Mouse (Mus musculus): Measurements from ENCODE around the gene Hapln3. TPM values are rescaled to one million over a fixed set of nuclear protein-coding genes. Genes with fewer than 3 reads are reported as not detected.

Gene Hapln3
- polyA plus RNA-seq (2014; fragmentation: Nextera tagmentation; extraction: Ambion mirVana): 1.2 and 1.4 TPM in 2 replicates

GRCm38 (mm10) chr7:79130843-79131444 lies at the start of gene Hapln3:
Hapln3 (minus strand) TSS chr7:79131018.
- H3K4me3 ChIP-seq (ENCODE audit: low read depth, low read length): peak within 1 kb of the TSS; percentile 36
- 3% methylated on average over 19 of the region's 19 CpGs for WGBS (ENCODE audit: insufficient replicate concordance)
- ATAC-seq (replicated peaks; ENCODE audit: insufficient number of reproducible peaks, low FRiP score, low TSS enrichment): peak; percentile 15; the same call in 1 of the 2 replicates
- peak within 1 kb of the TSS; percentile 59 for H3K4me2 ChIP-seq
- no peak within 1 kb of the TSS for H3K27ac ChIP-seq (ENCODE audit: low read depth, low read length)
- H3K4me1 ChIP-seq (ENCODE audit: control insufficient read depth, insufficient read depth, low read length): peaks cover 34% of the 10 kb centered on the region
- H3K36me3 ChIP-seq (ENCODE audit: control insufficient read depth, insufficient read depth, low read length): no peaks in the 10 kb centered on the region; the same call in 1 of the 2 replicates
- H3K9me3 ChIP-seq (replicated peaks; ENCODE audit: control insufficient read depth, low read length): no peaks in the 10 kb centered on the region
- peak within 1 kb of the TSS; percentile 61; the same call in 1 of the 2 replicates for H3K9ac ChIP-seq (ENCODE audit: low read depth, low read length)
- H3K27me3 ChIP-seq (ENCODE audit: control insufficient read depth, insufficient read depth, low read length): peaks cover 3% of the 10 kb centered on the region; the same call in 1 of the 2 replicates

- H3K36me3 ChIP-seq (ENCODE audit: control insufficient read depth, insufficient read depth, low read length): no peaks in the 10 kb centered on the region
- no peaks in the 10 kb centered on the region for H3K4me1 ChIP-seq (ENCODE audit: control insufficient read depth, insufficient read depth, low read length)
- H3K4me2 ChIP-seq: no peak overlapping the region
- H3K9ac ChIP-seq (ENCODE audit: low read depth, low read length): no peak overlapping the region
- H3K9me3 ChIP-seq (replicated peaks; ENCODE audit: control insufficient read depth, low read length): no peaks in the 10 kb centered on the region
- 56% methylated on average over 3 of the region's 3 CpGs for WGBS (ENCODE audit: insufficient replicate concordance)
- no peak overlapping the region for H3K4me3 ChIP-seq (ENCODE audit: low read depth, low read length)
- H3K27ac ChIP-seq (ENCODE audit: low read depth, low read length): no peak overlapping the region
- ATAC-seq (replicated peaks; ENCODE audit: insufficient number of reproducible peaks, low FRiP score, low TSS enrichment): no peak
- H3K27me3 ChIP-seq (ENCODE audit: control insufficient read depth, insufficient read depth, low read length): no peaks in the 10 kb centered on the region
Measured at GRCm38 (mm10) chr7:79173800-79174199, 43.0 kb upstream of the Hapln3 start.

- Histone ChIP-seq H3K27me3 (ENCODE audit: control insufficient read depth, insufficient read depth, low read length) (no peaks in the 10 kb centered on the region), H3K4me2 (no peak overlapping the region), H3K9ac (ENCODE audit: low read depth, low read length) (no peak overlapping the region), H3K4me1 (ENCODE audit: control insufficient read depth, insufficient read depth, low read length) (no peaks in the 10 kb centered on the region), H3K36me3 (ENCODE audit: control insufficient read depth, insufficient read depth, low read length) (no peaks in the 10 kb centered on the region), H3K27ac (ENCODE audit: low read depth, low read length) (no peak overlapping the region), H3K9me3 (replicated peaks; ENCODE audit: control insufficient read depth, low read length) (no peaks in the 10 kb centered on the region), H3K4me3 (ENCODE audit: low read depth, low read length) (no peak overlapping the region)
- ATAC-seq (replicated peaks; ENCODE audit: insufficient number of reproducible peaks, low FRiP score, low TSS enrichment): no peak
- 74% methylated on average over 1 of the region's 1 CpGs for WGBS (ENCODE audit: insufficient replicate concordance)
Measured at GRCm38 (mm10) chr7:79171782-79172181, 41.0 kb upstream of the Hapln3 start.

DNA sequence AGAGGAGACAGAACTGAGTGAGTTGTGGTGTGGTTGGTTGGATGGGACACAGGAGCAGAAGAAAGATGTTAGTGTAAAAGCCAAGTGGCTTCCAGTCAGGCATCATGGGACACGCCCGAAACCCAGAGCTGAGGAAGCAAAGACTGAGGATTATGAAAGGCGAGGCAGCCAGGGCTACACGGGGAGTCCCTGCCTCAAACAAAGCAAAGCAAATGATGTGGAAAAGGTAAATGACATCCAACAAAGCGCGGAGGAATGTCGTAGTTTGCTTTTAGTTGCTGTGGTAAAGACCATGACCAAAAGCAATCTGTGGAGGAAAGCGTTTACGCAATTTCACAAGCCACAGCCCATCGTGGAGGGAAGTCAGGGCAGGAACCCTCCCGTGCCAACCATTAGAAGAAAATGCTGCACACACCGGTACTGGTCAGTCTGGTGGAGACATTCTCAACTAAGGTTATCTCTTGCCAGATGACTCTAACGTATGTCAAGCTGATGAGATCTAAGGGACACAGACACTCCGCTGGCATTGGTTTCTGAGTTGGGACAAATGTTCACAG lies 36.3 kb upstream of the Hapln3 start:
- H3K36me3 ChIP-seq (ENCODE audit: control insufficient read depth, insufficient read depth, low read length): no peaks in the 10 kb centered on the region
- no peak overlapping the region for H3K9ac ChIP-seq (ENCODE audit: low read depth, low read length)
- ATAC-seq (replicated peaks; ENCODE audit: insufficient number of reproducible peaks, low FRiP score, low TSS enrichment): no peak
- no peak overlapping the region for H3K4me2 ChIP-seq
- 0 out of 2 replicates have a peak, but pooled peaks cover 3% of the 10 kb centered on the region for H3K9me3 ChIP-seq (replicated peaks; ENCODE audit: control insufficient read depth, low read length)
- WGBS (ENCODE audit: insufficient replicate concordance): 80% methylated on average over 14 of the region's 14 CpGs
- H3K27ac ChIP-seq (ENCODE audit: low read depth, low read length): no peak overlapping the region
- H3K4me1 ChIP-seq (ENCODE audit: control insufficient read depth, insufficient read depth, low read length): no peaks in the 10 kb centered on the region
- H3K4me3 ChIP-seq (ENCODE audit: low read depth, low read length): no peak overlapping the region
- no peaks in the 10 kb centered on the region for H3K27me3 ChIP-seq (ENCODE audit: control insufficient read depth, insufficient read depth, low read length)

GRCm38 (mm10) chr7:79159406-79159805 lies 28.6 kb upstream of the Hapln3 start:
- Histone ChIP-seq H3K9ac (ENCODE audit: low read depth, low read length) (no peak overlapping the region), H3K27ac (ENCODE audit: low read depth, low read length) (no peak overlapping the region), H3K27me3 (ENCODE audit: control insufficient read depth, insufficient read depth, low read length) (no peaks in the 10 kb centered on the region), H3K36me3 (ENCODE audit: control insufficient read depth, insufficient read depth, low read length) (no peaks in the 10 kb centered on the region), H3K4me1 (ENCODE audit: control insufficient read depth, insufficient read depth, low read length) (no peaks in the 10 kb centered on the region), H3K9me3 (replicated peaks; ENCODE audit: control insufficient read depth, low read length) (0 out of 2 replicates have a peak, but pooled peaks cover 3% of the 10 kb centered on the region), H3K4me3 (ENCODE audit: low read depth, low read length) (no peak overlapping the region), H3K4me2 (no peak overlapping the region)
- ATAC-seq (replicated peaks; ENCODE audit: insufficient number of reproducible peaks, low FRiP score, low TSS enrichment): no peak
- WGBS (ENCODE audit: insufficient replicate concordance): 81% methylated on average over 1 of the region's 1 CpGs

DNA sequence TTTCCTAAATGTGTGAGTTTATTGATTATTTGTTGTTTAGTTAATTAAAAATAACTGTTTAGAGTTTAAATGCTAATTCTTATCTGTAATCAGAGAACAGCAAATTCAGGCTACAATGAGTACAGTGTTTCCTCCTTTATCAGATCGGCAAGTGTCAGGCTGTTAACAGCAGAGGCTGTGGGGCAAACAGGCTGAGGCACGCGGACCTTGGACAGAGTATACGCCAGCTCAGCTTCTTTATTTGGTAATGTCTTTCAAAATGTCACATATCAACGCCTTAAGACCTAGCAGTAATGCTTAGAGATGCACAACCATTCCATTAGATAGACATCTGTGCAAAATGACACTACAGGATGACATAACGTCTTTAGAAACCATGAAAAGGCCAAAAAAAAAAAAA lies 18.7 kb upstream of the Hapln3 start:
- Histone ChIP-seq H3K36me3 (ENCODE audit: control insufficient read depth, insufficient read depth, low read length) (no peaks in the 10 kb centered on the region), H3K4me3 (ENCODE audit: low read depth, low read length) (no peak overlapping the region), H3K4me1 (ENCODE audit: control insufficient read depth, insufficient read depth, low read length) (peaks cover 11% of the 10 kb centered on the region), H3K9ac (ENCODE audit: low read depth, low read length) (no peak overlapping the region; the same call in 1 of the 2 replicates), H3K27ac (ENCODE audit: low read depth, low read length) (peak overlapping the region; percentile 32; the same call in 1 of the 2 replicates), H3K9me3 (replicated peaks; ENCODE audit: control insufficient read depth, low read length) (no peaks in the 10 kb centered on the region), H3K4me2 (peak overlapping the region; percentile 83), H3K27me3 (ENCODE audit: control insufficient read depth, insufficient read depth, low read length) (no peaks in the 10 kb centered on the region)
- 43% methylated on average over 6 of the region's 6 CpGs for WGBS (ENCODE audit: insufficient replicate concordance)
- no peak for ATAC-seq (replicated peaks; ENCODE audit: insufficient number of reproducible peaks, low FRiP score, low TSS enrichment)

DNA sequence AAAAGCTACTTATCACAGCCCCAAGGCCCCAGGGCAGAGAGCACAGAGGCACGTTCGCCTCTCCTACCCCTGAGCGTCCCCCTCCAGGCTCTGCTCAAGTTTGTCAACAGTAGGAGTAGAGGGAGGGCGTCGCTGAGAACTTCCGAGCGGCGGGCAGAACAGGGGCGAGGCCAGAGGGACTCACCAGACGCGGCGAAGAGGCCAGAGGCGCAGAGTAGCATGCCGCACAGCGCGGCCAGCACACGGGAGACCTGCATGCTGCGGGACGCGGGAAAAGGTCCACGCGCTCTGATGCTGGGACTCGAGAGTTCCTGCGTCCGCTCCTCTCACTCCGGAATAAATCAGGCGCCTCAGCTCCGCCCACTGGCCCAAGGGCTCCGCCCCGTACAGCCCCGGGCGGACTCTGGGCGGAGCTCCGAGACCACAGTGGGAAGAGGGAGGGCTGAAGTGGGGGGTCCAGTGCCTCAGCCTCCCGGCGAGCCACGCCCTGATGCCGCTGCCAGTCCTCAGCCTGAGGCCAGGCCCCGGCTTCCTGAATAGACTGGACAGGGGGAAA lies 18.0 kb upstream of the Hapln3 start, which contains the start of gene Mfge8:
TSS of gene Mfge8 (minus strand) at position 350 of the 556 bp plus-strand sequence.
- Histone ChIP-seq H3K27ac (ENCODE audit: low read depth, low read length) (peak within 1 kb of the TSS; percentile 85), H3K4me3 (ENCODE audit: low read depth, low read length) (peak within 1 kb of the TSS; percentile 79), H3K4me1 (ENCODE audit: control insufficient read depth, insufficient read depth, low read length) (peaks cover 11% of the 10 kb centered on the region), H3K9me3 (replicated peaks; ENCODE audit: control insufficient read depth, low read length) (no peaks in the 10 kb centered on the region), H3K27me3 (ENCODE audit: control insufficient read depth, insufficient read depth, low read length) (no peaks in the 10 kb centered on the region), H3K9ac (ENCODE audit: low read depth, low read length) (peak within 1 kb of the TSS; percentile 84), H3K4me2 (peak within 1 kb of the TSS; percentile 83), H3K36me3 (ENCODE audit: control insufficient read depth, insufficient read depth, low read length) (no peaks in the 10 kb centered on the region)
- WGBS (ENCODE audit: insufficient replicate concordance): 1% methylated on average over 39 of the region's 39 CpGs
- ATAC-seq (replicated peaks; ENCODE audit: insufficient number of reproducible peaks, low FRiP score, low TSS enrichment): peak; percentile 95

DNA sequence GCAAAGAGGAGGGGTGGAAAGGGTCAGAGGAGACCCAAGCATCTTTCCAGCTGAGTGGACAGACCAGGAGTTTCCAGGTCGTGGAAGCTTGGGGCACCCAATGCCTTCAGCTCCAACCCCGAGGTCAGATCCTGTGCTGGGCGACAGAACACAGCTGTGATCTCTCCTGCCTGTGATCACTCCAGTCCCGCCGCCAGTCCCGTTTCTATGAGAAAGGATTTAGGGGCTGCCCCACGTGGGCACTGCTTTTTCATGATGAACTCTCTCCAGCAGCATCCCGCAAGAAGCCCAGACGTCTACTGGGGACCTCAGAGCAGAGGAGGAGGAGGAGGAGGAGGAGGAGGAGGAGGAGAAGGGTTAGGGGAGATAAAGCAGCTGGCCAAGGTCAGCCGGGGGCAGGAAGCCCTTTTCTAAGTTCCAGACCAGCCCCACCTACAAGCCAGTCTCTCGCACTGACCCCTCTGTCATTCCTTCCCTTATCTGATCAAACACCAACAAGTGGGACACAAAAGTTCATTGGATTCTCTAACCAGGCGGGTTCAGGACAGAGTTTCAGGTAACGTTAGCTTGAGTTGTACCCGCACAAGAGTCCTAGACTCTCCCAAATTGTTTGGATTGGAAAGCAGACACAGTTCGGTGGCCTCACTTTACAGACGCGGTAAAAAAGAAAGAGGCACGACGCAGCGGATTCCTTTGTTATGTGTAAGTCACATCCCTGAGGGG lies 17.3 kb upstream of the Hapln3 start:
- ATAC-seq (replicated peaks; ENCODE audit: insufficient number of reproducible peaks, low FRiP score, low TSS enrichment): peak; percentile 2; the same call in 1 of the 2 replicates
- 3% methylated on average over 20 of the region's 20 CpGs for WGBS (ENCODE audit: insufficient replicate concordance)

More for the DNA sequence above, 17.3 kb upstream of the Hapln3 start:
- Histone ChIP-seq H3K9ac (ENCODE audit: low read depth, low read length) (peak overlapping the region; percentile 84), H3K4me2 (peak overlapping the region; percentile 83), H3K27me3 (ENCODE audit: control insufficient read depth, insufficient read depth, low read length) (no peaks in the 10 kb centered on the region), H3K27ac (ENCODE audit: low read depth, low read length) (peak overlapping the region; percentile 85), H3K4me3 (ENCODE audit: low read depth, low read length) (peak overlapping the region; percentile 79), H3K4me1 (ENCODE audit: control insufficient read depth, insufficient read depth, low read length) (peaks cover 11% of the 10 kb centered on the region), H3K36me3 (ENCODE audit: control insufficient read depth, insufficient read depth, low read length) (no peaks in the 10 kb centered on the region), H3K9me3 (replicated peaks; ENCODE audit: control insufficient read depth, low read length) (no peaks in the 10 kb centered on the region)
